Mouse (Mus musculus): ENCODE measurements at regions not wholly inside any gene's neighbourhood (a gene's known extent, or its start where the extent isn't known, plus 50 kb on each side); places are given as distances from the start of the nearest gene placed in this dataset.
A peak's percentile ranks its signal among the peaks of the same experiment; 100 is the strongest.

GRCm38 (mm10) chr1:33042424-33042823, 495.3 kb upstream of the Gm5415 start:
- DNase-seq: no peak

GRCm38 (mm10) chr1:33040740-33041139, 493.6 kb upstream of the Gm5415 start:
- DNase-seq: no peak

DNA sequence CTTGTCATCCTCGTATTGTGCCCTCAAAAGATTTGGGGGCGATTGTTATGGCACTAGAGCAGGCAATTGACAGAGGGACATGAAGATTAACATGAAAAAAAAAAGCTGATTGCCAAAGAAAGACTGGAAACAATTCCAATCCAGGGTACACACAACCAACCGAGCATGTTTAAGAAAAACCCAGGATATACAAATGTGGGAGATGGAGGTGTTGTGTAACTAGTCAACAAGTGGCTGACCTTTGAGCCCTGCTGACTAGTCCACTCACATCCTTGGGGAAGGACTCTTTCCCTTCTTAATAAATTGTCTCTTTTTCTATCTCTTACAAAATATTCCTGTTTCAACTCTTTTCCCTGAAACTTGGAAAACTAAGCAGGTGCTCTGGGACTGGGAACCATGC, 484.9 kb upstream of the Gm5415 start:
- no peak for DNase-seq

DNA sequence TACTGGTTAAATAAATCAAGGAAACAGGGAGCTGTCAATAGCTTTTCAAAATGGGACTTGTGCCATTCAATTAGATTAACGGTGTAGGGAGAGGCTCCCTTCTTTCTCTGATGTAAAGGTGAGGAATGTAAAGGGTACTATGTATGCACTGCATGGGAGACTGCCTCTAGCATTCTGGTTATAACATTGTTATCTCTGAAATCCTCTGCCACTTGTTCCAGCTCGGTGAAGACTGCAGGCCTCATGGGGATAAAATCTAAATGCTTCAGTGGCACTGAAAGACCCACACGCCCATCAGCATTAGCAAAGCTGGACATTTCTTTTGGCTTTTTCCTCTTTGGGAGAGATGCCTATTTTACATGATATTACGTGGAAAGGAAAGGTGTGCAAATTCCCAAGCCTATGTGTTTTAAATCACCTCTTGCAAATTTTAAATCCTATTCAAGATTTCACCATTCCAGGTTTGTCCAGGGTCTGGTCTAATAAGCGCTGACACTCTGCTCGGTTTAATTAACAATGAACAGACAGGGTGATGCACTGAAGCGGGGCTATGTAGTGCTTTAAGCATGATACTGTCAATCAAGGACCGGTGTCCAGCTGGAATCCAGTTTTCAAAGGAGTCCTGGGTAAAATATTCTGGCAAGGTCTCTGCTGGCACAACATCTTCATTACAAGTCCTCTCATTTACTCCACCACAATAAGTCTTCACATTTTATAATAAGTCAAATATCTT, 479.8 kb upstream of the Gm5415 start:
- no peak for DNase-seq

DNA sequence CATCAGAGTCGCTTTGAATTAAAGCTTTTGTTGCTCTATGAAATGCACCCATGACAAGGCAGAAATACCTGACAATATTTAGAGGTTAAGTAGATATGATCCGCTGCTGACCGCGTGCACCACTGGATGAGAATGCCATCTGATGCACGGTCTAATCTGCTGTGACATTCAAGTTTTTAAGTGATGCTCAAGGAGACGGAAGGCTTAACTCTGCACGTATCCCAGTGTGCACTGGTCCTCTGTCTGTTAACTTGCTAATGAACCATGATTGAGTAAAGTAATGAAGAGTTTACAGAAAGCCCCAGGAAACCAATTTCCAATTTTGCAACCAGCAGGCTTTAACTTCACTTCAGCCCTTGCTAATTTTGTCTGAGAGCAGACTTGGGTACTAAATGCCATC, 478.3 kb upstream of the Gm5415 start:
- no peak for DNase-seq

- no peak for DNase-seq
Observed at GRCm38 (mm10) chr1:33022852-33023251, 475.8 kb upstream of the Gm5415 start.

DNA sequence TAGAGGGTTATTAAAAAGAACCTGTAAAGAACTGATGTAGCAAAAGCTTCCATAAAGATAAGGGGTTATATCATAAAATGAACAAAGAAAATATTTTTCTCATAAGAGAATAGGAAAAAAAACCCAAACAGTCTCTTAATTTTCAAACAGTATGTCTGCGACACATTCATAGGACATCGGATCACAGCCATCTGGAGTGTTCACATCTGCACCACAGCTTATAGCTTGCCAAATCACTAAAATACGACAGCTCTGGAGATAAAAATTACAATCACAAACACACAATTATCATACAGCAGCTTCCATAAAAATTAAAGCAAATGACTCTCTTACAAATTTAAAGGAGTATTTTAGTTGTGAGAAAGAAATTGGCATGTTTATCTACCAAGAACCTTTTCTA, 456.9 kb upstream of the Gm5415 start:
- no peak for DNase-seq

DNA sequence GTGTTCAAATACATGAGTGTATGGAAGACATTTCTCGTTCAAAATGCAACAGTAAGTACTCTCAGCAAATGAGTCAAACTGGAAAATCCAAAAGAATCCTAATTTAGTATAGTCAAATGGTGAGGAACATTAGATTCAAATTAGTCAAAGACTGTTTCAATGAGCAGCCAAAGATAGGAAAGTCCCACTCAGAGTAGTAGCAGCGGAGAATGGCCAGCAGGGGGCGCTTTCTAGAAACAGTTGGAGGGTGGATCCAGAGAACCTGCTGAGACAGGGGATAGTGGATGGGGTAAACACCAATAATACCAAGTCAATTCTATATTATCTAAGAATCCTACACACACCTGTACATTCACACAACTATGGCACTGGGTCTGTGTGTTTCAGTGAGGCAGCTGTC, 417.9 kb upstream of the Gm5415 start:
- DNase-seq: peak; percentile 8

DNA sequence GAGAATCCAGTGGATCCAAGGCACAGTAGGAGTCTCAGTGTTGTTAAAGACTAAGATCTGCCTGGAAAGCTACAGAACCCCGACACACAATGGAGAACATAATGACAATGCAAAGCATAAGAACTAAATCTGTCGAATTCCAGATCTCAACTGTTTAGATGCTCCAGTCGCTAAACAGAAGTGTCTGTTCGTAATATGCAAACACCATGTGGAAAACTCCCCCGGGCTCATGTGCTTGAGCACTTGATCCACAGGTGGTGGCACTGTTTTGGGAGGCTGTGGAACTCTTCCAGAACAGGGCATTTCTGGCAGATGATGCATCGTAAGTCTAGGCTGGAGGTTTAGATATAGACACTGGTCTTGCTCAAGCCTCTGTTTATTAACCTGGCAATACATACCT, 412.2 kb upstream of the Gm5415 start:
- no peak for DNase-seq

- DNase-seq: no peak
Observed at GRCm38 (mm10) chr1:32946254-32946653, 399.2 kb upstream of the Gm5415 start.

DNA sequence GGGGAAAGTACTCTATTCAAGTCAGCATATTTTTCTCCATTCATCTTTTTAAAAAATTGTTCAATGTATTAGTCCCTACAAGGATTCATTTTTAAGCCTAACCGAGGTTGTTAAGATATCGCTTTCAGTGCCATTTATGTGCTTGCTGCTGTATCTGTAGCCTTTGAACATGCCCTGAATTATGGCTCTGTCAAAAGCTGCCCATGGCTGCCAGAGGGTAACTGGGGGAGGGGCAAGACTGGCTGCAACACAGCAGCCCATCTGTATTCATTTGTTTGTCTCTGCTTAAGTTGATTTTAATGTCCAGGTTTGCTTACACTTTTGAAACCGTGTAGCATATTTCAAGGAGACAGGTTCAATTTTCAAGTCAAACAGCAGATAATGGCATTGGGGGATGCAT, 383.3 kb upstream of the Gm5415 start:
- no peak for DNase-seq

DNA sequence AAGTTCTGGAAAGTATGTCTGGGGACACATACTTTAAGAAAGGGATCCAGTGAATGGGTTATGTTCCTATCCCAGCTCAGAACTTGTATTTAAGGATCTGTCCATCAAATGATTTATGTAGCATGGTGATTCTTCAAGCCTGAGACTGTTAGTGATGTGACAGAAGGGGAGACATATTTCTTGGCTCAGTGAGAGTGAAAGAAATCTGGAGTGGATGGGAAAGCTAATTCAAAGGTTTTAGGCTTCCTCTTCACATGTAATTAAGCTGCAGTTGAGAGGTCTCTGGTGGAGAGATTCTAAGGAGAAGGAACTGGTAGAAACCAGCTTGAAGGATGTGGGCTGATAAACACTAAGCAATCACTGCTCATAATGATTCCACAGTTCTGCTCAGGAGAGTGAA, 355.3 kb upstream of the Gm5415 start:
- DNase-seq: no peak

DNA sequence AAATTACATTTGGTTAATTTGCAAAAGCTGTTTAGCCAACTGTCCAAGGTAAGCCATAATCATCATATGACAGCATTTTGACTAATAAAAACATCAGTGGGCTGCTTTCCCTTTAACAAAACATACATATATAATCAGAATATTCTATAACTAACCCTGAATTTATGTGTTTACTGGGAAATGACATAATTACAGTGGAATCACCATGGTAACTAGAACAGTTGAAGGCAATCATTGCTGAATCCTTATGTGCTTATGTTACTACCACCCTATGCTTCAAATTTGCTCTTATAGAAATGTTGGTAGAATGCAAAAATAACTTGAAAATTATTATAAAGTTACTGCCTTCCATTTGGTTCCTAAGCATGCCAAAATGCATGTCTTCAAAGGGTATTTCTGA, 340.6 kb upstream of the Gm5415 start:
- no peak for DNase-seq

- no peak for DNase-seq
Observed at GRCm38 (mm10) chr1:32872920-32873319, 325.8 kb upstream of the Gm5415 start.

DNA sequence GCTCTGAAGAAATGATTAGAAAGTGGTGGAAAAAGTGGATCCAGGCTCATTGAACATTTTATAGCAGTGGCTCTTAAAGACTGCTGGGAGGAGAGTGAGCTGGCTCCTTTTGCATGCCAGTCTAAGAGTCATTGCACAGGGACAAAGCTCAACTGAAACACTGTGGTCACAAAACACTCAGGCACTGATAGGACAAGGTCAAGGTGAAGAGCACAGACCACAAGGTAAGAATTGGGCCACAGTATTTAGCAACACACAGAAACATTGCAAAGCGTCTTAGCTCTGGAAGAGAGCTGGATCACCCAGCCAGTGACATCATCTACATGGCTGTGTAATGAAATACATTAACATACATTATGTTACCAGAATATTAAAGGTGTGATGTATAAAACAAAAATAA, 319.0 kb upstream of the Gm5415 start:
- DNase-seq: no peak

DNA sequence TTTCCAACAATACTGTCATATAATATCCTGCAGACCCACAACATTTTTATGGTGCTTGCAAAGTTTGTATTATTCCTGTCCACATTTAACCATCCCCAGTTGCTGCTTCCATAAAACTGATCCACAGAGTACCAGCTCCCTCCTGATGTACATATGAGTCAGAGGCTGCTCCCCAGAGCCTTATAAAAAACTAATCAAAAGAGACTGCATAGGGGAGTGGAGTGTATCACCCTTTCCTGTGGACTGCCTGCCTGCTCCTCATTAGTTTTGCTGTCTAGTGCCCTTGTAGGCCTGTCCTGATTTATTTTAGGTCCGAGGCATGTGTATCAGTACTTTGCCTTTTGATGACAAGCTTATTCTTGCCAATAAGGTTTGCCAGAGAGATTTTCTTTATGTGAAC, 310.9 kb upstream of the Gm5415 start:
- DNase-seq: no peak
